Mouse (Mus musculus) limb, embryonic 11.5 days (tissue): ENCODE measurements around the gene Nudt2. TPM values are rescaled to one million over a fixed set of nuclear protein-coding genes. Genes with fewer than 3 reads are reported as not detected.

ENCODE experiments used
- polyA plus RNA-seq: library from polyadenylated mRNA; unstranded; fragments of >200 nt; fragmentation: Nextera tagmentation; extraction: Ambion mirVana; gene quantifications from 2 replicates; pipeline ENCODE4 v1.2.1, GENCODE M21; 2014

The Nudt2 gene
- polyA plus RNA-seq, 1 experiment from 2014 or later = 53.3 TPM

Other genes with a start within 250 kb of the Nudt2 start
- 77.1 and 83.9 TPM in 2 replicates for gene Ubap2, start 190.0 kb upstream of the Nudt2 start, polyA plus RNA-seq
- 46.4 and 47.2 TPM in 2 replicates for gene Dcaf12, start 150.3 kb upstream of the Nudt2 start, polyA plus RNA-seq
- gene Ubap1, start 116.2 kb upstream of the Nudt2 start, polyA plus RNA-seq = 56.7 and 62.2 TPM in 2 replicates
- 7.4 and 10.7 TPM in 2 replicates for gene Kif24, start 264 bp upstream of the Nudt2 start, polyA plus RNA-seq
- 3.9 and 4.2 TPM in 2 replicates for gene AI464131, start 37.9 kb downstream of the Nudt2 start, polyA plus RNA-seq
- gene 1110017D15Rik, start 52.2 kb downstream of the Nudt2 start, polyA plus RNA-seq = 3.2 and 3.8 TPM in 2 replicates
- 1.2 and 2.0 TPM in 2 replicates for gene Fam219a, start 104.4 kb downstream of the Nudt2 start, polyA plus RNA-seq
- gene Dnaic1, start 104.6 kb downstream of the Nudt2 start, polyA plus RNA-seq = 0.74 and 1.1 TPM in 2 replicates
- gene Enho, start 175.2 kb downstream of the Nudt2 start, polyA plus RNA-seq = 20.8 and 22.5 TPM in 2 replicates
- gene Cntfr, start 231.9 kb downstream of the Nudt2 start, polyA plus RNA-seq = 5.6 and 9.2 TPM in 2 replicates
- 202 and 214 TPM in 2 replicates for gene Il11ra1, start 234.8 kb downstream of the Nudt2 start, polyA plus RNA-seq
- gene Rpp25l, start 248.4 kb downstream of the Nudt2 start, polyA plus RNA-seq = 94.2 and 99.3 TPM in 2 replicates